Mouse (Mus musculus) layer of hippocampus, adult 9-10 months (tissue): Measurements from ENCODE around the gene Gm9817.
A peak's percentile ranks its signal among the peaks of the same experiment; 100 is the strongest.
"Not testable (repeated sequence)": the region's sequence is repeated elsewhere in the genome, so short reads cannot be mapped to it uniquely, and the experiment has no call there.

ENCODE experiments used
- DNase-seq: peaks from one replicate; pipeline ENCODE4 v3.0.0; 2022; ENCODE audit warnings: low spot score

Gm9817 gene

DNA sequence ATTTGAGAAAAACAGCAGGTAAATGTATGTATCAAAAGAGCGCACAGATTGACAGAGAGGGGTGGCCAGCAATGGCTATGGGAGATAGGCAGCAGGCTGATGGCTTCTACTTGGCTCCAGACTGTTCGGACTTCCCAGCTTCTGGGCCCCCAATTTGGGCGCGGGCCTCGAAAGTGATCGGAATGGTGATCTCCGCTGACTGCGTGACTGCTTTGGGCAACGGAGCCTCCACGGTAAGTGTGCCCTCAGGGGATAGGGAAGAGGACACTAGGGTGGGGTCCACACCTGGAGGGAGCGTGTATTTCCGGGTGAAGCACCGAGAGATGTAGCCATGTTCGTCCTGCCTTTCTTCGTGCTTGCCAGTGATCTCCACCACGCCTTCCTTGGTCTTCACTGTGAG, at the start of gene Gm9817:
Gene Gm9817, plus strand, starts transcription at position 301 of the 400 bp plus-strand sequence.
- not testable (repeated sequence) for DNase-seq

- DNase-seq, result no peak
These were observed 48.7 kb upstream of the Gm9817 start for GRCm38 (mm10) chr13:45029791-45030190.

DNA sequence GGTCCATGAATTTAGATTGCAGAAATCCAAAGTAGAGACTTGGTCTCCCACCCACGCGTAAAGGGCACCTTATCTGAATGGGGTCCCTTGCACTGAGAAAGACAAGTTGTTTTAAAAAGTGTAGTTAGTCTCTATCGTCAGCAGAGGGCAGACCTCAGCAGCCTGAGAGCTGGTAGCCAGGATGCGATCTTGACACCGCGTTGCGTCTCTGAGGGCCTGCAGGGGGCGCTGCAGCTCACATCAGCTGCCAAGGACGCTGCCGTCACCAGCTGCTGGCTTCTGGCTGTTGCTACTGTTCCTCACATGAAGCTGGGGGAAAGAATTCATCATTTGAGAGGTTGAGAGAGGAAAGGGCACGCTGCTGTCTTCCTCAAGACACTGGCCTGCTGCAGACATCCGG, 47.7 kb upstream of the Gm9817 start:
- peak; percentile 82 for DNase-seq

GRCm38 (mm10) chr13:45031314-45031713, 47.2 kb upstream of the Gm9817 start:
- DNase-seq, result no peak

GRCm38 (mm10) chr13:45031748-45032147, 46.7 kb upstream of the Gm9817 start:
- DNase-seq, result no peak

- DNase-seq, result no peak
These were observed 46.0 kb upstream of the Gm9817 start for GRCm38 (mm10) chr13:45032484-45032883.

DNA sequence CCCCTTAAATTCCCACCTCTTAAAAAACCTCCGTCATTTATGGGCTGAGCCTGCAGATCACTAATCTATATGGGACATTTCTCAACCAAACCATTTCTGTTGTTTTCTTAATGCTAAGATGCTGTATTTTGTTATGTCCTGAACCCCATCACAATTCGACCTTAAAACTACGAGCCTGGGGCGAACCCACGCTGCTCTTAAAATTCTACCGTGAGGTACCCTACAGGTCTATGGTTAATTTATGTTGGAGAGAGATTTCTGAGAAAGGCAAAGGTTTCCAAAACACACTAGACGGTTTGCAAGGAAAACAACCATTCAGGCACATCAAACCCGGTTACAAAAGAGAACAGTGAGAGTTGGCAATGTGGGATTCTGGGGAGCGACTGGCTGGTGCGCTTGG, 45.1 kb upstream of the Gm9817 start:
- no peak for DNase-seq

DNA sequence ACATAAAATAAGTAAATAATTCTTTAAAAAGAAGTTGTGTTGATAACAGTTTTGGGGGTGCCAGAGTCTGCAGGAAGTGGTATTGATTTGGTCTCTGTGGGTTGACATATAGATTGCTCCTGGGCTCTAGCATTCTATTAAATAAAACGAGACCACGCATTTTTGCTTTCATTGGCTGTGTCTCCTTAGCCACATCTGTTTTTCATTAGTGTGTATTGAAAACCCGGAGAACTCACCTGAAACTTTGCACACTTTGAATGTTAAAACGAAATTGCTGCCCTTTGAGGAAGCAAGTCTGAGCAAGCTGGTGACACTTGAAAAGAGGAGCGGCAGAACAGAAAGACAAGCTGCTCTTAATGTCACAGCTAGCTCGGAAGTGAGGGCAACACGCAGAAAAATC, 43.7 kb upstream of the Gm9817 start:
- no peak for DNase-seq

GRCm38 (mm10) chr13:45036417-45036816, 42.1 kb upstream of the Gm9817 start:
- no peak for DNase-seq

DNA sequence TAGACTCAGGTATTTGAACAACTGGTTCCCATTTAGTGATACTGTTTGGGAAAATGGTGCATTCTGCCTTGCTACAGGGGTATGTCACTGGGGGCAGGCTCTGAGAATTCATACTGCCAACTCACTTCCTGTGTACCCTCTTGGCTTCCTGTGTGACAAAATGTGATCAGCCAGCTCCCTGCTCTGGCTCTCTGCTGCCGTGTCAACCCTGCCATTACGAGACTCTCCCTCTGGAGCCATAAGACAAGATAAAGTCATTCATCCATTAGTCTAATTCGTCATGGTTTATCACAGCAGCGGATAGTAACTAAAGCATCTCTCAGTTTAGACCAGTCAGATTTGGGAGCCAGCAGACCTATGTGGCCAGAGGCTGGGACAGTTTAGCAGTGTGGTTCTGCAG, 38.3 kb upstream of the Gm9817 start:
- no peak for DNase-seq

- no peak for DNase-seq
These were observed 37.8 kb upstream of the Gm9817 start for GRCm38 (mm10) chr13:45040741-45041140.

GRCm38 (mm10) chr13:45043466-45043865, 35.0 kb upstream of the Gm9817 start:
- no peak for DNase-seq

DNA sequence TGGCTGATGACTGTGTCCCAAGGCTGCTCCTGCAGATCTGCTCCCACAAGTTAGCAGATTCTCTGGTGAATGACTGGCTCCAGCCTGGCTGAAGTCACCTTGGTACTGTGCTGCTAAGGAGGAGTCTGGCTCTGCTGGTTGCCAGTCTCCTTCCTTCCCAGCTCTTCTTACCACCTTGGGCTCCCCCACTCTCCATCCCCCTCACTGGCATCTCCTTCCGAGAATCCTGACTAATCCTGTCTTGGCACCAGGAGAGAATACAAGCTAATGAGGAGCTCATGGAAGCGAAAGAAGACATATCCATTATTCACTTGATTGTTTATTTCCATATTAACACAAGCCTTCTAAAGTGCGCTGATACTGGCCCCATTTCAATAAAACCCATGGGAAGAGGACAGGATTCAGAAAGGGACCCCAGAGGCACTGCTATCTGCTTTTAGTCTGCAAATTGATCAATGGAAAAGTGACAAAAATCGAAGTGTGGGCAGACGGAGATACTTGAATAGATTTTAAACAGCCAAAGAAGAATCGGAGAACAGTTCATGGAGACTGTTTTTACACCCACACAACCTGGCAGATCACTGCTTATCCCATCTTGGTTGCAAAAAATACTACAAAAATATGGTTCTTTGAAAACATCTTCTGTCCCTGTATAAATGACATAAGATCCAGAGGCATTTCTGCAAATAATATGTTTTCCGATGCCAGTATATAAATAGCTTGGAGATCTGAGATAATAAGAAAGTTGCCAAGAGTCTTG, 29.1 kb upstream of the Gm9817 start:
- DNase-seq, result peak; percentile 52

DNA sequence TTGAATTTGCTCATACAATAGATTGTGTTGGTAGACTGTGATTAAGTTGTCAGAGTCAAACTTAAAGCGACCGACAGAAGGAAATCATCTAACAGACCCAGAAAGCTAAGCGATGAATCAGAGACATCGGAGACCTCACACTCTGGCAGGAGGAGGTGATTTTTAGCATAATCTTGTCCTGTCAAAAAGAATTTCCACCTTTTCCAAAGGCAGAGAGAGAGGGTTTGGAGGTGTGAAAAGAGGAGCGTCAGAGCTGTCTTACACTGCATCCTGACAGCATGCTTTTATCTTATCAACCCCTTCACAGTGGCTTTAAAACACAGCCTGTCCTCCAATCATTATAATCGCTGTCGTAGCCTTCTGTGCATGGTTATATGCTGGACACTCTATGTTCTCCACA, 25.7 kb upstream of the Gm9817 start:
- DNase-seq, result no peak

DNA sequence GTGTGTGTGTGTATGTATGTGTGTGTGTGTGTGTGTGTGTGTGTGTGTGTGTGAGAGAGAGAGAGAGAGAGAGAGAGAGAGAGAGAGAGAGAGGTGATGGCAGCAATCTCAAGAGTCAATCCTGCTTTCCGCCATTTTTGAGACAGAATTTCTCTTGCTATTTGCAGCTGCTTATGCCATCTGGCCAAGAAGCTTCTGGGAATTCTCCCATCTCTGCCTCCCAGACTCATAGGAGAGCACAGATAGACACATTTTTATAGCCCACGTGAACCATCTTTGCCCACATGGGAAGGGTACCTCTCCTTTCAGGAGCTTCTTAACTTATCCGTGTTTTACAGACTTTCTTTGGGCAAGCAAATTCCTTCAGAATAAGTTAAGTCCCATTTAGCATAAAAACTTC, 24.6 kb upstream of the Gm9817 start:
- no peak for DNase-seq

GRCm38 (mm10) chr13:45059206-45059605, 19.3 kb upstream of the Gm9817 start:
- no peak for DNase-seq

DNA sequence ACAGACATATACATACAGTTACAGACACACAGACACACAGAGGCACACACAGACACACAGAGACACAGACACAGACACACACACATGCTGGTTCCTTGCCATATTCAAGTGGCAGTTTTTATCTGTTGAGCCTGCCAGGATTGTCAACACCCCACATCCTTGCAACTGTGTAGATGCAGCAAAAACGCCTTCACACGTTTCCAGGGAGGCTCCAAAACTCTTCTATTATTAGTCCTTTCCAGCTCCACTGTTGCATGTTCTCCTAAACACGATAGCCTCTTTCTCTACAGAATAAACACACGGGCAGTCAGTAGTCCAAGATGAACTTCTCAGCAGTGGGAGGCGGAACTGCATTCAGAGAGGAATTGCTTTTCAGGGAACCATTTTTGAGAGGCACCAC, 15.3 kb upstream of the Gm9817 start:
- DNase-seq, result no peak

GRCm38 (mm10) chr13:45064951-45065350, 13.5 kb upstream of the Gm9817 start:
- DNase-seq, result no peak

DNA sequence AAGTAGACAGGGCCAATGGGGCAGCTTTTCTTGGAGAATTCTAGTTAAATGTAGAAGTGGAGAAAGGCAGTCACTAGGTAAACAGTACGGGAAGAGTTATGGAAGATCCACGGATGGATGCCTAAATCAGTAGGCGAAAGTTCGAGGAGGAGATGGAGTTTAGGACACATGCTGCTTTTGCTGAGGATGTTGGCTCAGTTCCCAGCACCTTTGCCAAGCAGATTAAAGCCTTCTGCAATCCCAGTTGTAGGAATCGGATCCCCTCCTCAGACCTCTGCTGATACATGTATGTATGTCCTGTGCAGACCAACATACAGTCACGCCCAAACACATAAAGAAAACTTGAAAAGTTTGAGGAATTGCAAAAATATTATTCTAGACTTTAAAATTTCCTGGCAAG, 8.1 kb upstream of the Gm9817 start:
- DNase-seq, result no peak

DNA sequence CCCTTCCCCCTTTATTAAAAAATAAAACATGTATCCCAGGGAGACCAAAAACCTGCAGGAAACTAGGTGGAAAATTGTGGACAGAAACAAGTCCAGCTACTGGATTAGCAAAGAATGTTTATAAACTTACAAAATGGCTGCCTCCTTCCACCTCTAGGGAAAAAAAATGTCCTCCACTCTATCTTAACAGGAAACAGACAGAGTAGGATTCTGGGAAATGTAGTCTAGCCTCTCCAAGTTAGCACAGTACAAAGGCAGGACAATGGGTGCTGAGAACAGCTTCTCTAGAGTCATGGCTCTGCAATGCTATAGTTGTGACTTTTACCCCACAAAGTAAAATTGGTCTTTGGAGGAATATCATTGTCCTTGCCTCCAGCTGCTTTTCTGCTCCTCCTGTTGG, 3.5 kb upstream of the Gm9817 start:
- DNase-seq, result no peak

DNA sequence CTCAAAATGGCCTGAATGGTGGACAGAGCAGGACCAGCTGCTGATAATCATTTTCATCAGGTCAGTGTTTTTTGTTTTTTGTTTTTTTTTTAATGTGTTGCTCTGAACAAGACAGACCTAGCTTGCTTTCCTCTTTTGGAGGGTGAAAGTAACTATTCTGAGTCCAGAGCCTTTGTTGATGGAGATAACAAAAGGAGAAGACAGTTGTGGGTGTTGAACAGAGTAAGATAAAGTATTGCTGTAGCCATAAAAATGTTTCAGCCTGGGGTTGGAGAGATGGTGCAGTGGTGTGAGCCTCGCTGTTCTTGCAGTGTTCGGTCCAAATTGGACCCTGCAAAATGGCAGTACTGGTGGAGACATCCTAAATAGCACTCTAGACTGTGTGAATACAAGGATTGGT, 2.8 kb upstream of the Gm9817 start:
- no peak for DNase-seq

DNA sequence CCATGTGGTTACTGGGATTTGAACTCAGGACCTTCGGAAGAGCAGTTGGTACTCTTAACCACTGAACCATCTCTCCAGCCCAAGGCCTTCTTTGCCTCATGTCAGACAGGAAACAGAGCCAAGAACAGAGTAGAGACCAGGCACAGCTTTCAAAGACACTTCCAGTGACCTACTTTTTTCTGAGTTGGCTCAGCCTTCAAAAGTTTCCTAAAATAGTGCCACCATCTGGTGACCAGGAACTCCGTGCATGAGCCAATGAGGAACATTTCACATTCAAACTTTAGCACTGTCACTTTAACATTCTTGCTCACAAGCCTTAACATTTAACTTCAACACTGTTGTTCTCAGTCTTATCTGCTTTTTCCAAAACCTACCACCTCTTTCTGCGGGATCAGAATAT, 2.3 kb downstream of the Gm9817 start:
- DNase-seq, result no peak

GRCm38 (mm10) chr13:45083696-45084095, 5.2 kb downstream of the Gm9817 start:
- no peak for DNase-seq

- no peak for DNase-seq
These were observed 10.3 kb downstream of the Gm9817 start for GRCm38 (mm10) chr13:45088796-45089221.
